Mouse (Mus musculus) midbrain, embryonic 13.5 days (tissue): ENCODE measurements around the gene Tll1. TPM values are rescaled to one million over a fixed set of nuclear protein-coding genes. Genes with fewer than 3 reads are reported as not detected.
A peak's percentile ranks its signal among the peaks of the same experiment; 100 is the strongest.
"Not testable (repeated sequence)": the region's sequence is repeated elsewhere in the genome, so short reads cannot be mapped to it uniquely, and the experiment has no call there.

ENCODE experiments used
- ATAC-seq: fragments of 200-750 bp; cut with Nextera tagmentation; 2 replicates; pipeline ENCODE4 v1.8.0; 2017; ENCODE audit warnings: mild to moderate bottlenecking, moderate TSS enrichment, moderate library complexity
- H3K27ac ChIP-seq: fragments of 300-500 bp; sonication (generic); 2 replicates; pipeline ENCODE4 v1.5.1; 2015; ENCODE audit warnings: inconsistent platforms, mild to moderate bottlenecking, moderate library complexity
- H3K27me3 ChIP-seq: fragments of 300-500 bp; sonication (generic); 2 replicates; pipeline ENCODE4 v1.6.1; 2015; ENCODE audit warnings: mild to moderate bottlenecking, inconsistent platforms
- H3K36me3 ChIP-seq: fragments of 300-500 bp; sonication (generic); 2 replicates; pipeline ENCODE4 v1.6.1; 2015; ENCODE audit warnings: mild to moderate bottlenecking, inconsistent platforms
- H3K4me1 ChIP-seq: fragments of 300-500 bp; sonication (generic); replicated peaks from 2 replicates; pipeline ENCODE4 v1.6.1; 2015; ENCODE audit warnings: inconsistent platforms
- H3K4me2 ChIP-seq: fragments of 300-500 bp; sonication (generic); replicated peaks from 2 replicates; pipeline ENCODE4 v1.6.1; 2015; ENCODE audit warnings: moderate library complexity, mild to moderate bottlenecking, inconsistent platforms
- H3K4me3 ChIP-seq: fragments of 300-500 bp; sonication (generic); replicated peaks from 2 replicates; pipeline ENCODE4 v1.5.1; 2015; ENCODE audit warnings: mild to moderate bottlenecking, inconsistent platforms
- H3K9ac ChIP-seq: fragments of 300-500 bp; sonication (generic); replicated peaks from 2 replicates; pipeline ENCODE4 v1.6.1; 2015; ENCODE audit warnings: mild to moderate bottlenecking, inconsistent platforms
- H3K9me3 ChIP-seq: fragments of 300-500 bp; sonication (generic); 2 replicates; pipeline ENCODE4 v1.6.1; 2016; ENCODE audit warnings: mild to moderate bottlenecking, inconsistent platforms
- WGBS: fragments of 180-500 bp; shearing (Covaris S2); methylation state at CpG from one replicate; pipeline ENCODE4 v1.1.7; 2015; 5-methylcytosine and 5-hydroxymethylcytosine counted together
- polyA plus RNA-seq: library from polyadenylated mRNA; unstranded; fragments of >200 nt; fragmentation: Nextera tagmentation; extraction: Ambion mirVana; gene quantifications from 2 replicates; pipeline ENCODE4 v1.2.1, GENCODE M21; 2015

Gene Tll1
- polyA plus RNA-seq, 1 experiment from 2014 or later = 1.9 TPM

DNA sequence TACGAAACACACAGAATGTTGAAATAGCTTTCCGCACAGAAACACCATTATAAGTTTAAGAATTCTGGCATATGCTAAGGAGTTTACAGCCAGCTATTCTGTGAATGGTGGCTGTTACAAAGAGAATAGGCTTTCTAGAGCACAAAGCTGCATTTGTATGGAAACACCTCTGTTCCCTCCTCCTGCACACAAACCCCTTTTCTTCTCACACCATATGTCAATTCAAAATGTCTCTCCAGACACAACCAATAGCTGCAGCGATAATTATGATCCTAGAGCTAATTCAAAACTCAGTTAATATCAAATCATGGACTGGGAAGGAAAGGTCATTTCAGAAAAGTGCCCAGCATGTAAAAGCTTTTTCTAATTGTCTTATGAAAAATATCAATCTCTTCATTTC, 157.5 kb downstream of the Tll1 start:
- H3K36me3 ChIP-seq = no peaks in the 10 kb centered on the region
- 48% methylated on average over 3 of the region's 3 CpGs for WGBS
- no peaks in the 10 kb centered on the region for H3K9me3 ChIP-seq
- H3K4me1 ChIP-seq = 0 out of 2 replicates have a peak, but pooled peaks cover 3% of the 10 kb centered on the region
- H3K27me3 ChIP-seq = no peaks in the 10 kb centered on the region
- H3K4me3 ChIP-seq = no peak overlapping the region
- ATAC-seq = no peak
- H3K9ac ChIP-seq = no peak overlapping the region
- H3K4me2 ChIP-seq = no peak overlapping the region
- H3K27ac ChIP-seq = no peak overlapping the region

DNA sequence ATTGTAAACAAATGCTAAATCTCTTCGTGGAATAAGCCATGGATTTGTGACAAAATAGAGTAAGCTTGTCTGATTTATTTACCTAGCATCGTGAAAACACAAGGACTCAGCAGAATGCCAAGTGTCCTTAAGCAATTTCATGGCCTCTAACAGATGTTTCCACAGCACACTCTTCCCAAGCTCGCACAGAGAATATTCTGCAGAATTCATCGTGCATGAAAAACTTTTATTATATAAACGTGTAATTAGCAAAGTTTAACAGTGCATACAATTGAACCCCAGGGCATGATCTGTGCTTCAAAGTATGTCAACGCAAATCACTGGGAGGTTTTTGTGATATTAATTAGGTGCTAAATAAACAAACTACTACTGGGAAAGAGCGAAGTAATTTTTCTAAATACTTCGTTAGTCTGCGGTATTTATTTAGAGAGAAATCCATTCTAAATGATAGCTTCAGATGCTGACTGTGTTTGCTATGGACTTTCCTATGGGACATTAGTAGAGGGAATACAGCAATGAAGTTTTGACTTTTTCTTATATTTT, 158.0 kb downstream of the Tll1 start:
- Histone ChIP-seq H3K27me3 (no peaks in the 10 kb centered on the region), H3K4me1 (0 out of 2 replicates have a peak, but pooled peaks cover 3% of the 10 kb centered on the region), H3K4me3 (no peak overlapping the region), H3K4me2 (no peak overlapping the region), H3K9ac (no peak overlapping the region), H3K27ac (no peak overlapping the region), H3K36me3 (no peaks in the 10 kb centered on the region), H3K9me3 (no peaks in the 10 kb centered on the region)
- no peak for ATAC-seq
- WGBS = 67% methylated on average over 9 of the region's 9 CpGs

DNA sequence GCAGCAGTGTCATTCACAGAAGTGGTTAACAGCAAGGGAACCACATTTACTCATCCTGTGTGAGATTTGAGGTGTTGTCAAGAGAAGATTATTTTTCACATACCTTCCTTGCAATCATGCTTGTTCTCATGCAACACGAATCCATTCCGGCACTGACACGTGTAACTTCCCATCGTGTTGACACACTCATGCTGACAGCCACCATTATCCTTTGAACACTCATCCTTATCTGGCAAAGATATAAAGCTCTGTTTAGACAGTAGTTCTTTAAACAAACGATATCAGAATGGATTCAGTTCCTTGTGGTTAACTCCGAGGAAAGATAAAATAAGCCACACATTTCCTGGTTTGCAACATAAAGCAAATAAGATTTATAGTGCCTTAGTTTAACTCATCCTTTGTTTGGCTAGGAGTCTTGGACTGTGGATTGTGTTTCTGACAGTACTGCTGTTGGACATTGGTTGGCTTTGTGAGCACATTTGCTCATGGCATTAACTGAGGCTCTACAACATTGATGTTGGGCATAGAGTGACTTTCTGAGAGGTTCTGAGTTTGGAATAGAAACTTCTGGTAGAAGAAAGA, 164.7 kb downstream of the Tll1 start:
- Histone ChIP-seq H3K4me3 (no peak overlapping the region), H3K4me2 (no peak overlapping the region), H3K27ac (no peak overlapping the region), H3K9ac (no peak overlapping the region), H3K36me3 (no peaks in the 10 kb centered on the region), H3K9me3 (no peaks in the 10 kb centered on the region), H3K4me1 (no peaks in the 10 kb centered on the region), H3K27me3 (no peaks in the 10 kb centered on the region)
- 87% methylated on average over 6 of the region's 6 CpGs for WGBS
- no peak for ATAC-seq

DNA sequence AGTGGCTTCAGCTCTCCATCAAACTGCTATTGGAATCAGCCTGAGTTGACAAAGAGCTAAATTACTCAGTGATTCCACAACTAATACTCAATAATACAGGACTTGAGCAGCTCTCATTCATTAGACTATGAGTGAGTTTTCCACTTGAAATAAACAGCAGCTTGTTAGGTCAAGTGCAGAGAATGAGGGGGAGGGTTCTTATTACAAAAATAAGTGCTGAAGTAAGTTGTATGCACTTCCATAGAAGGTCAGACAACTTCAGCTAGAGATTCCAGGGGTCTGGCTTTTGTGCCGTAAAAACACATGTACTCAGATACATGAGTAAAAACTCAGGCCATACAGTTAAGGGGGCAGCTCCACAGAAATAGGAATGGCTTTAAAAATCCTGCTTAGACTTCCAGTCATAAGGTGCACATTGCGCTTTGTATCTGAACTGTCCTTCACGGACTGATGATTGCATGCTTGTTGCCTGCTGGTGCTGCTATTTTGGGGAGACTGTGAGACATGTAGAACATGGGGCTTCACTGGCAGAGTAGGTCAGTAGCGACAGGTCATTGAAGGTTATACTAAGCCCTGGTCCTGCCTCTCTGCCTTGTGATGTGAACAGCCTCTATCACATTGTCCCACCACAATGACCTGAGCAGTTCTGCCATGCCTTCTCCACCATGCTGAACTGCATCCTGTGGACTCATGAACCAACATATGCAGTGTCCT, 175.2 kb downstream of the Tll1 start:
- Histone ChIP-seq H3K4me2 (no peak overlapping the region), H3K36me3 (no peaks in the 10 kb centered on the region), H3K4me3 (no peak overlapping the region), H3K9me3 (no peaks in the 10 kb centered on the region), H3K27me3 (no peaks in the 10 kb centered on the region), H3K4me1 (no peaks in the 10 kb centered on the region), H3K9ac (no peak overlapping the region), H3K27ac (no peak overlapping the region)
- WGBS = 92% methylated on average over 4 of the region's 4 CpGs
- no peak for ATAC-seq

DNA sequence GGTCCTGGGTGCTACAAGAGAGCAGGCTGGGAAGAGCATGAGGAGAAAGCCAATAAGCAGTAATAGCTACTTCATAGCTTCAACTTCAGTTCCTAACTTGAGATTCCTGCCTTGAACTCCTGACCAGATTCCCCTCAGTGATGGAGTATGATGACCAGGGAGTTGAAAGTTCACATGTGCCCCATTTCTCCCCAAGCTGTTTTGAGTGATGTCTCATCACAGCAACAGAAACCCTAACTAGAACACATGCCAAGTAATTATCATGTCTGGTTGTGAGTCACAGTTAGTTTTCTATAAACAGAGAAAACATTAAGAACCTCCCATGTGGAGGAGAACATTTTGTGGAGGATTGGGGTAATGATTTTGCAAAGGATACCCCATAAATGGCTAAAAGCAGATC, 176.0 kb downstream of the Tll1 start:
- Histone ChIP-seq H3K9ac (no peak overlapping the region), H3K9me3 (no peaks in the 10 kb centered on the region), H3K27me3 (no peaks in the 10 kb centered on the region), H3K4me2 (no peak overlapping the region), H3K36me3 (no peaks in the 10 kb centered on the region), H3K27ac (no peak overlapping the region), H3K4me3 (no peak overlapping the region), H3K4me1 (no peaks in the 10 kb centered on the region)
- ATAC-seq = no peak

DNA sequence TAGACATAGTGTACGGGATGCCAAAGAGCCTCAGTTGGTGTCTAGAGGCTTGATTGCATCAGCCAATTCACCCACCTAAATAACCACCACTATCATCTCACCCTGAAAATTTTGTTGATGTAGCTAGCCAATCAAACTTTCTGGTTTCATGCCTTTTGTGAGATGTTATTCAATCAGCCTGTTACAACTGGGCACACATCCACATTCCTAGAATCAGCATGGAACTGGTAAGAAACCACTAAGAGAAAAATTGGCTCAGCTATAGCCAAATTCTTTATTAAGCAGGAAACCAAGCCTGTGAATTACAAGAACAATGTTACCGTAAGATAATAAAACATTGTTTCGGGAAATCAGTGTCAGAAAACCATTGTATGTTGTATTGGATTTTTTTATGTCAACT, 176.5 kb downstream of the Tll1 start:
- Histone ChIP-seq H3K9me3 (no peaks in the 10 kb centered on the region), H3K27me3 (no peaks in the 10 kb centered on the region), H3K27ac (no peak overlapping the region), H3K4me1 (no peaks in the 10 kb centered on the region), H3K36me3 (no peaks in the 10 kb centered on the region), H3K4me2 (no peak overlapping the region), H3K9ac (no peak overlapping the region), H3K4me3 (no peak overlapping the region)
- ATAC-seq = no peak
- WGBS = 85% methylated on average over 3 of the region's 3 CpGs

DNA sequence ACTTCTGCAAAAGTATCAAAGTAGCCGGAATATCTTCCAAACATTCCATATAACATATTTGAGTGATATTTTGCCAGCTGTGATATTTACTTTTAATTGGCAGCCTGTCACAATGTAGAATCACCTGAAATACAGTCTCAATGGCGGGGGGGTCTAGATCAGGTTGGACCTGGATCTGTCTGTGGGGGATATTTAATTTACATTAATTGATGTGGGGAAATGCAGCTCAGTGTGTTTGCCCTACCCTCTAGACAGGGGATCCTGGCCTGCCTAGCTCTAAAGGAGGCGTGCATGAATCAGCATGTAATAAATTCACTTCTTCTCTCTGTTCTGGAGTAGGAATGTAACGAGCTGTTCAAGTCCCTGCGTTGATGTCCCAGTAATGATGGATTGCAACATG, 181.7 kb downstream of the Tll1 start:
- H3K9me3 ChIP-seq = no peaks in the 10 kb centered on the region
- H3K9ac ChIP-seq = no peak overlapping the region
- 82% methylated on average over 5 of the region's 5 CpGs for WGBS
- no peaks in the 10 kb centered on the region for H3K27me3 ChIP-seq
- H3K4me2 ChIP-seq = no peak overlapping the region
- no peaks in the 10 kb centered on the region for H3K4me1 ChIP-seq
- H3K4me3 ChIP-seq = no peak overlapping the region
- ATAC-seq = no peak
- H3K36me3 ChIP-seq = no peaks in the 10 kb centered on the region
- H3K27ac ChIP-seq = no peak overlapping the region

DNA sequence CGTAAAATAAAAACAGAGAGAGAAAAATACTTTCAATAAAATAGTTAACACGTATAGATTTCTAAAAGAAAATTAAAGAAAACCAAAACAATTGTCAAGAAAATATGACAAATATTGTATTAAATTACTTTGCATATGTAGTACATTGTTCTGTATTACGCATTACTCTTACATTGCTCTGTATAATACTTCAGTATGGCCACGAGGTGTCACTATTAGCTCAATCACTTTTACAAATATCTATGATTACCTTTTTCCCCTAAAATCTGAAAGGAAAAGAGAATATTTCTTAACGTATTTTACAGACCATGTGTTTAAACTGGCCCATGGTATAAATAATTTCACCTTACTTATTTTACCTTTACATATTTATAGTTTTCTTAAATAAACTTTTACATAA, 182.5 kb downstream of the Tll1 start:
- no peak overlapping the region for H3K9ac ChIP-seq
- no peak overlapping the region for H3K27ac ChIP-seq
- H3K4me2 ChIP-seq = no peak overlapping the region
- H3K36me3 ChIP-seq = no peaks in the 10 kb centered on the region
- no peaks in the 10 kb centered on the region for H3K4me1 ChIP-seq
- no peaks in the 10 kb centered on the region for H3K27me3 ChIP-seq
- no peak overlapping the region for H3K4me3 ChIP-seq
- WGBS = 38% methylated on average over 5 of the region's 5 CpGs
- H3K9me3 ChIP-seq = no peaks in the 10 kb centered on the region
- ATAC-seq = no peak

DNA sequence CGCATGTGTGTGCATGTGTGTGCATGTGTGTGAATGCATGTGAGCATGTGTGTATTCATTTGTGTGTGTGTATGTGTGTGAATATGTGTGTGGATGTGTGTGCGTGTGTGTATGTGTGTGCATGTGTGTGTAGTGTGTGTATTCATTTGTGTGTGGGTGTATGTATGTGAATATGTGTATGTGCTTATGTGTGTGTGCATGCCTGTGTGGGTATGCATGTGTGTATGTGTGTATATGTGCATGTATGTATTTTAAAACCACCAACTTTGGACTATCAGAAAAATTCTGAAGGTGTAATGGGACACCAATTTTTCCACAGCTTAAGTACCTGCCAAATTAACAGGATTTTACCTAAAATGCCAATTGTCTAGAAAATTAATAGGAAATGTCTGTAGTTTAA, 183.0 kb downstream of the Tll1 start:
- WGBS = 96% methylated on average over 2 of the region's 2 CpGs
- Histone ChIP-seq H3K4me3 (no peak overlapping the region), H3K27ac (no peak overlapping the region), H3K9ac (no peak overlapping the region), H3K4me1 (no peaks in the 10 kb centered on the region), H3K9me3 (no peaks in the 10 kb centered on the region), H3K4me2 (no peak overlapping the region), H3K27me3 (no peaks in the 10 kb centered on the region), H3K36me3 (no peaks in the 10 kb centered on the region)
- ATAC-seq = 0 out of 2 replicates have a peak, but pooled peaks have one; percentile 53

DNA sequence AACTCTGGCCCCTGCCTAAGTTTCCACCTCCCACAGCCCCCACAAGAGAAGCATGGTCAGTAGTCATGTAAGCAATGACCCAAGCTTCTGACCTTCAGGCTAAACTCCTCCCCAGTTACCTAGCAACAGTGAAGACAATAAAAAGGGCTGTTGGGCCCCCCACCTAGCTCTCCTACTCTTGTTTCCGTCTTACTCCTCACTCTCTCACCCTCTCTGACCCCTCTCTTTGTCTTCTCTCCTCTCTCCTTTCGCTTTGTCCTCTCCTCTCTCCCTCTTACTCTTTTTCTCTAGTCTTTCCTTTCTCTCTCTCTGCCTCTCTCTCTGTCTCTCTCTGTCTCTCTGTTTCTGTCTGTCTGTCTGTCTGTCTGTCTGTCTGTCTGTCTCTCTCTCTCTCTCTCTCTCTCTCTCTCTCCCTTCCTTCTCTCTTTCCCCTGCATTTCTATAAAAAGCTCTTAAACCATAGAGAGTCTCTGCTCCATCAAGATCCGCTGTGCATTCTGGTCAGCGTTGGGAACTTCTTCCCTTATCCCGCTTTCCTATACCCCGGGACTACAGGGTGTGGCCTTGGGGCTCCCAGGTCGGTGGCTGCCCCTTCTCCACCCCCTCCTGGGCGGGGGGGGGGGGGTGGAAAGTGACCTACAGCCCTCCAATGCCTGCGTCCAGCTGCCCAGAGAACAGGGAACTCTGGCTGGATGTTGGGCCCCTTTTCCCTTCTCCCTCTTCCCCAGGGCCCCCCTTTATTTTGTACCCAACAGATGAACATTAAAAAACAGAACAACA, 235.3 kb downstream of the Tll1 start:
- not testable (repeated sequence) for ATAC-seq, H3K9me3 ChIP-seq, H3K4me2 ChIP-seq, H3K9ac ChIP-seq, H3K4me3 ChIP-seq, H3K4me1 ChIP-seq, H3K36me3 ChIP-seq, H3K27ac ChIP-seq, H3K27me3 ChIP-seq
- WGBS = 22% methylated on average over 8 of the region's 9 CpGs
